Mouse (Mus musculus) E14TG2a.4 (cell line): ENCODE data around the gene Trp53rkb.
"Not testable (repeated sequence)": the region's sequence is repeated elsewhere in the genome, so short reads cannot be mapped to it uniquely, and the experiment has no call there.

Experiments used
- H3K27me3 ChIP-seq: 2 replicates; pipeline ENCODE4 v1.6.1; 2014; ENCODE audit warnings: low read length, control low read depth; ENCODE audit not compliant: insufficient read depth
- H3K36me3 ChIP-seq: 2 replicates; pipeline ENCODE4 v1.6.1; 2014; ENCODE audit warnings: low read length, control low read depth; ENCODE audit not compliant: insufficient read depth
- H3K4me1 ChIP-seq: replicated peaks from 2 replicates; pipeline ENCODE4 v1.6.1; 2014; ENCODE audit warnings: low read depth, low read length, control low read depth
- H3K4me3 ChIP-seq: replicated peaks from 2 replicates; pipeline ENCODE4 v1.5.1; 2014; ENCODE audit warnings: mild to moderate bottlenecking, low read length
- H3K9me3 ChIP-seq: 2 replicates; pipeline ENCODE4 v1.6.1; 2014; ENCODE audit warnings: low read length, control low read depth
- CTCF ChIP-seq: conservative IDR thresholded peaks from 2 replicates; pipeline ENCODE4 v1.5.1; 2014; ENCODE audit warnings: low read length
- NANOG ChIP-seq: IDR thresholded peaks from 2 replicates; pipeline ENCODE4 v1.6.1; 2014; ENCODE audit warnings: borderline replicate concordance, low read length, mixed read lengths
- POU5F1 ChIP-seq: IDR thresholded peaks from 2 replicates; pipeline ENCODE4 v1.6.1; 2014; ENCODE audit warnings: low read length, borderline replicate concordance

Gene Trp53rkb

DNA sequence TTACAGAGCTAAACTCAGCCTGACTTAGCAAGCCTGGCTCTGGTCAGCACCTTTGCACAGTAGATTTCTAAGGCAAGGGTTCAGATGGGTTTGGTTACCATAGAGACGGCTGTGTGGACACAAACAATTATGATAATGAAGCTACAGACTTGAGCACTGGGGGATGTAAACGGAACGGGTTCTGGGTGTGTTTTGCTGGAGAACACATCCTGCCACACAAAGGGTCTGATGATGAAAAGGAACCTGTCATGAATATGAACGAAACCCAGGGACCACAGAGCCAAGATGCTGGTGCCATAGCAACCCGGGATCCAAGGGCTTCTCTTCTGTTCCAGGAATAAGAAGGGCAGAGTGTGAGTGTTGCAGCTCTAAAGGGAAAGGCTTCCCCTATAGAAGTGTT lies at the start of gene Trp53rkb:
Trp53rkb (plus strand) TSS at position 177 of the 400 bp plus-strand sequence.
- Histone ChIP-seq H3K4me3 (peak within 1 kb of the TSS; percentile 91), H3K27me3 (no peaks in the 10 kb centered on the region), H3K36me3 (peaks cover 18% of the 10 kb centered on the region), H3K4me1 (peaks cover 43% of the 10 kb centered on the region), H3K9me3 (no peaks in the 10 kb centered on the region)
- TF ChIP-seq NANOG, result no peak
- TF ChIP-seq POU5F1, result no peak
- TF ChIP-seq CTCF, result no peak

DNA sequence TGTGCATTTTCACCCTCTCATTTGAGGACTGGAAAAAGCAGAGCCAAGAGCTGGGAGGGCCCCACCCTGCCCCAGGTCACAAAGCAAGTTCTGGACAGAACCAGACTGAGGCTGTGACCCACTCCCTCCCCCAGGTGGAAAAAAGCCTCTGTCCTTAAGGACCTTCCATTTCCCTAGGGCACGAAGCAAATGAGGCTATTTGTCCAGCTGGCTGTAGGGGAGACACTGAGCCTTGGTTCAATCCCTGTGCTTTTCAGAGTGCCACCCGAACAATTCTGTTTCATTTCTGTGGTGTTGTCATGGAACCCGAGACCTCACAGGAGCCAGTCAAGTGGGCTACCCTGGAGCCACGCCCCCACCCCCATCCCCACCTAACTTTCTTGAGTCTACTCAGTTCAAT lies 48.8 kb upstream of the Trp53rkb start:
- Histone ChIP-seq H3K4me1 (peaks cover 69% of the 10 kb centered on the region), H3K4me3 (no peak overlapping the region), H3K27me3 (peaks cover 3% of the 10 kb centered on the region; the same call in 1 of the 2 replicates), H3K36me3 (no peaks in the 10 kb centered on the region), H3K9me3 (no peaks in the 10 kb centered on the region)
- TF ChIP-seq CTCF (no peak), NANOG (no peak), POU5F1 (no peak)

DNA sequence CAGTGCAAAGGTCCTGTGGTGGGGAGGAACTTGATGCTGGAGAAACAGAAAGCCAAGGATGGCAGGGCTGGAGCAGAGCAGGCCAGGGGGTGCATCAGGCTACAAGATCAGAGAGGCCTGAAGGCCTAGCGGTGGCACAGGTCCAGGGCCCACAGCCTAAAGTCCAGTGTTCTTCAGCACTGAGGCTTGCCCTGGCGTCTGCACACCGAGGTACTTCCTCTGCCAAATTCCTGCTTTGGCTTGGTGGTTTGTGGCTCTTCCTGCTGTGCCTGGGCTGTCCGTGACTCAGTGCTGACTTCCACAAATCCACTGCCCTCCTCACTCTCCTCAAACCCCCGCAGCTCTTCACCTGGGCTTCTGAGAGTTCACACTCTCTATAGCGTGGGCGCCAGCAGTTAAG lies 47.9 kb upstream of the Trp53rkb start:
- H3K36me3 ChIP-seq, result no peaks in the 10 kb centered on the region
- H3K9me3 ChIP-seq, result no peaks in the 10 kb centered on the region
- no peak for TF ChIP-seq POU5F1
- no peak for TF ChIP-seq CTCF
- no peak for TF ChIP-seq NANOG
- no peaks in the 10 kb centered on the region for H3K27me3 ChIP-seq
- H3K4me1 ChIP-seq, result peaks cover 71% of the 10 kb centered on the region
- H3K4me3 ChIP-seq, result peak overlapping the region; percentile 20; the same call in 1 of the 2 replicates

DNA sequence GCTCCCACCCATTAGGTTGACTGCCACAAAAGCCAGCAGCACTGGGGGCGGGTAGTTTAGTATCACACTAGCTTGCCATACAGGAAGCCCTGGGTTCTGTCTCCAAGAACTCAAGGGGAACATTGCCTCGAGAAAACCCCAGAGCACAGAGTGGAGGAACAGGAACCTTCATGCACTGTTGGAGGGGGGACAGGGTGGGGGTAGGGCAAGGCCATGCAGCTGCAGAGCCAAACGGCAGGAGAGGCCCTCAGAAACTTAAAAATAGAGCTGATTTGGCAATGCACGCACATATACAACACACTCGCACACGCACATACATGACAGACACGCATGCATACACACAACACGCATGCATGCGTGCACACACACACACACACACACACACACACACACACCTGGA lies 46.5 kb upstream of the Trp53rkb start:
- Histone ChIP-seq H3K4me1 (peaks cover 73% of the 10 kb centered on the region), H3K36me3 (no peaks in the 10 kb centered on the region), H3K9me3 (no peaks in the 10 kb centered on the region), H3K4me3 (peak overlapping the region; percentile 21; the same call in 1 of the 2 replicates), H3K27me3 (no peaks in the 10 kb centered on the region)
- TF ChIP-seq NANOG (no peak), POU5F1 (no peak), CTCF (no peak)

DNA sequence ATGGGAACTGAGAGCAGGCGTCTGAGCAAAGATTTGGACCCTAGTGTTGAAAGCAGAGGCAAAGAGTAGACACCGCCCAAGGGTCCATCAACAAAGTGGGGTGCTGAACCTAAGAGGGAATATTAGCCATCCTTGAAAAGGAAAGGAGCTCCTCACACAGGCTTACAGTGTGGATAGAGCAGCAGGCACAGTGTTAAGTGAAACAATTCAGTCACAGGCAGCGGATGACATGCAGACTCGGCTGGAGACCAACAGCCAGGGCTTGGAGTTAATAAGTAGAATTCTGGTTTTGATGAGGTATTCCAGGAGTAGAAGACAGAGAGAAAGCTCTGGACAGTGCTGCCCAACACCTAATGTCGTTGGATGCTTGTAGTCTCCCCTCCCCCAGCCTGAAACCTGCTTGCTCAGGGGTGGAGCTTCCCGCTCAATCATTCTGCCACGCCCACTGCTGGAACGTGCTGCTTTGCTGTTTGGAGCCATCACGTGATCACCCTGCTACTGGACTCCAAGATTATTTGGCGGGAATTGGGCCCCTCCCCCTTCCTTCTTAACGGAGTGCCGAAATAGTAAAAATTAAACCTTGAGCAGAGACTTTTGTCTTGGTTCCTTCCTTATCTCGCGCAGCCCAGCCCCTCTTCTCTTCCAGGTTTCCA lies 45.9 kb upstream of the Trp53rkb start:
- H3K4me1 ChIP-seq, result peaks cover 72% of the 10 kb centered on the region
- not testable (repeated sequence) for H3K9me3 ChIP-seq, H3K27me3 ChIP-seq, H3K36me3 ChIP-seq
- peak overlapping the region; percentile 43 for H3K4me3 ChIP-seq

DNA sequence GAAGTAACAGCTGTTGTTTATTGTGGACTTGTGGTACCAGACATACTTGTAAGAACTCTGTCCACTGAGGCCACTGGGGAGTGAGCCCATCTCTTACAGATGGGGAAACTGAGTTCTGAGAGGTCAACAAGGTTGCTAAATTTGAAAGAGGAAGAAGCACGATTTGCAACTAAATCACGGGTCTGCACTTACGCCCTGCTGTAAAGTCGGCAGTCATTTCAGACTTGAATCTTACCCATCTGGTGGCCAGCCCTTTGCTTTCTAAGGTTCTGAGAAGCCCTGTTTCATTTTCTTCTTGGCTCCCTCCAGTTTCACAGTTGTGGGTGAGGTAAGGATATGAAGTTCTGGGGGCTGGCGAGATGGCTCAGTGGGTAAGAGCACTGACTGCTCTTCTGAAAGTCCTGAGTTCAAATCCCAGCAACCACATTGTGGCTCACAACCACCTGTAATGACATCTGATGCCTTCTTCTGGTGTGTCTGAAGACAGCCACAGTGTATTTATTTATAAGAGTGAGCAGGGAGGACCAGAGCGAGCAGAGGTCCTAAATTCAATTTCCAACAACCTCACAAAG lies 41.6 kb upstream of the Trp53rkb start:
- no peak for TF ChIP-seq POU5F1
- TF ChIP-seq NANOG, result no peak
- Histone ChIP-seq H3K27me3 (peaks cover under 1% of the 10 kb centered on the region; the same call in 1 of the 2 replicates), H3K36me3 (no peaks in the 10 kb centered on the region), H3K4me1 (peaks cover 45% of the 10 kb centered on the region), H3K9me3 (no peaks in the 10 kb centered on the region), H3K4me3 (no peak overlapping the region)

DNA sequence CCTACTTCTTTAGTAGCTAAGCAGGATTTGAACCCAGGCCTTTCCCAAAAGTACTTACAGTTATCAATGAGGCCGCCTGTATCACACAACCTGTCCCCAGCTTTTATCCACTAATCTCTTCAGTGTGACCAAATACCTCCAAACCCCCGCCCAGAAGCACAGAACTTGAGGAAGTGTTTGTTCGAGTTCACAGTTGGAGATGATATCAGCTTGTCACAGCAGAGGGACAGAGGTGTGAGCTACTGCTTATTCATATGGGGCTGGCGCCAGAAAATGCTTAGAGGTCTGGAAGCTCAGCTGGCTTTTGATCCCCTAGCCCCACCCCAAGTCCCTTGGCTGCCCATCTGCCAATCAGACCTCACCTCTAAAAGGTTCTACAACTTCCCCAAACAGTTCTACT lies 38.1 kb upstream of the Trp53rkb start:
- H3K4me1 ChIP-seq, result peaks cover 37% of the 10 kb centered on the region
- peaks cover 8% of the 10 kb centered on the region; the same call in 1 of the 2 replicates for H3K27me3 ChIP-seq
- TF ChIP-seq POU5F1, result no peak
- TF ChIP-seq NANOG, result no peak
- TF ChIP-seq CTCF, result no peak
- H3K4me3 ChIP-seq, result no peak overlapping the region
- no peaks in the 10 kb centered on the region for H3K9me3 ChIP-seq
- H3K36me3 ChIP-seq, result no peaks in the 10 kb centered on the region

DNA sequence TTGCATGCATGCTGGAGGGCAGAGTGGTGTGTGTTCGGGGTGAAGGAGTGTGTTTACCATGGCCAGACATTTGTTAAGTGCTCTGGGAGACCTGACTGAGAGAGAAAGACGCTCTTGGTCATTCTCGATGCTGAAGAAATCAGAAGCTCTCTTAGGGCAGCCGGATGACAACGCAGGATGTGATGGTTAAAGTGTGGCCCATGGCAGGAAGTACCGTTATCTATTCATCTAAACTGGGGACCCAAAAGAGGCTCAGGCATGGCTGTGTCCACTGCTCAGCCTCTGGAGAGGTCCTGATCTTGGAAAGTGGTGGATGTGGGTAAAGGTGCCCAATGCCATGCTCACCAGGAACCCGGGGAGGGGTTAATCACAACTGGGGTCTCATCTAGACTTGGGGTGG lies 37.6 kb upstream of the Trp53rkb start:
- H3K4me1 ChIP-seq, result peaks cover 33% of the 10 kb centered on the region
- no peaks in the 10 kb centered on the region for H3K36me3 ChIP-seq
- no peaks in the 10 kb centered on the region for H3K9me3 ChIP-seq
- no peak overlapping the region for H3K4me3 ChIP-seq
- no peak for TF ChIP-seq POU5F1
- TF ChIP-seq CTCF, result no peak
- H3K27me3 ChIP-seq, result peaks cover 8% of the 10 kb centered on the region; the same call in 1 of the 2 replicates

DNA sequence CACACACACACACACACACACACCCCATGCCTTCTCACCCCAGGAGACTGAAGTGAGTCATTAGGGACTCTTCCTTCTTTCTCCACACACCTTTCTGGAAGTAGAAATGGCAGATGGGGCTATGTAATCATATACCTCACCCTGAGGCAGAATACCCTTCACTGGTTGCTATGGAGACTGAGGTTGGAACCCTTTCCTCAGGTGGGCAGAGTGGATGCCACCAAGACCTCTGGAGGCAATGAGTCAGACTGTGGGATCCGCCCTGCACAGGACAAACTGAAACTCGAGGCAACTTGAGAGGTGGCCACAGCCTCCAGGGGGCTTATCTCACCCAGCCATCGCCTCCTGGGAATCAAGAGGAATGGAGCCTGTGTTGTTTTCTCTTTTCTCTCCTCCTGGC lies 34.4 kb upstream of the Trp53rkb start:
- TF ChIP-seq CTCF, result no peak
- TF ChIP-seq NANOG, result no peak
- TF ChIP-seq POU5F1, result no peak
- peaks cover 16% of the 10 kb centered on the region for H3K4me1 ChIP-seq

More for the DNA sequence above, 34.4 kb upstream of the Trp53rkb start:
- Histone ChIP-seq H3K36me3 (no peaks in the 10 kb centered on the region), H3K9me3 (peaks cover 6% of the 10 kb centered on the region; the same call in 1 of the 2 replicates), H3K4me3 (no peak overlapping the region), H3K27me3 (peaks cover 8% of the 10 kb centered on the region; the same call in 1 of the 2 replicates)
